Mouse (Mus musculus): ENCODE results near the gene Gm20479.

- TF ChIP-seq CTCF (IDR thresholded peaks at IDR 0.05; ENCODE audit: control insufficient read depth, insufficient read depth, low read length) (no peak), POLR2A (IDR thresholded peaks at IDR 0.05; ENCODE audit: borderline replicate concordance, control insufficient read depth, low read depth, low read length) (no peak)
Observed at GRCm38 (mm10) chr7:27324928-27325327, 32.3 kb downstream of the Gm20479 start.
